Mouse (Mus musculus) small intestine, adult 2 months (tissue): ENCODE data around the gene Sema4b.

Experiments
- CTCF ChIP-seq: fragments of 200-500 bp; IDR thresholded peaks from 2 replicates; pipeline ENCODE4 v1.5.1; 2012; ENCODE audit warnings: low read depth, mild to moderate bottlenecking, control low read depth, inconsistent platforms, low read length, moderate library complexity, mixed read lengths; ENCODE audit not compliant: insufficient replicate concordance, insufficient read length; ENCODE audit errors: extremely low read depth
- POLR2A ChIP-seq: fragments of 200-500 bp; IDR thresholded peaks from 2 replicates; pipeline ENCODE4 v1.6.1; 2012; ENCODE audit warnings: low read depth, mild to moderate bottlenecking, control low read depth, inconsistent platforms, low read length, moderate library complexity

GRCm38 (mm10) chr7:80192226-80193061 is 5.8 kb downstream of the Sema4b start:
- TF ChIP-seq CTCF (no peak), POLR2A (0 out of 2 replicates have a peak, but pooled peaks have one; percentile 2)
